Mouse (Mus musculus) heart, adult 2 months (tissue): ENCODE measurements around the gene Adgrv1. TPM values are rescaled to one million over a fixed set of nuclear protein-coding genes. Genes with fewer than 3 reads are reported as not detected.

Experiments used
- DNase-seq, 2 experiments: peaks; one replicate each; pipeline ENCODE4 v3.0.0; 2021
- H3K27ac ChIP-seq: fragments of 200-600 bp; 2 replicates; pipeline ENCODE4 v1.8.1; 2022
- H3K27me3 ChIP-seq: fragments of 200-500 bp; 2 replicates; pipeline ENCODE4 v1.6.1; 2012; ENCODE audit warnings: mild to moderate bottlenecking, low read length, inconsistent platforms, mixed read lengths; ENCODE audit not compliant: control insufficient read depth, insufficient read depth
- H3K36me3 ChIP-seq: fragments of 200-500 bp; 2 replicates; pipeline ENCODE4 v1.6.1; 2012; ENCODE audit warnings: low read length, inconsistent platforms; ENCODE audit not compliant: control insufficient read depth, insufficient read depth
- H3K4me1 ChIP-seq: fragments of 200-500 bp; 2 replicates; pipeline ENCODE4 v1.6.1; 2011; ENCODE audit warnings: low read length; ENCODE audit not compliant: control insufficient read depth, insufficient read depth
- H3K4me3 ChIP-seq: fragments of 200-600 bp; 2 replicates; pipeline ENCODE4 v1.8.1; 2022
- H3K79me2 ChIP-seq: fragments of 200-500 bp; replicated peaks from 2 replicates; pipeline ENCODE4 v1.6.1; 2012; ENCODE audit warnings: mild to moderate bottlenecking, inconsistent platforms, low read length, moderate library complexity, mixed read lengths; ENCODE audit not compliant: control insufficient read depth, insufficient read depth
- H3K9ac ChIP-seq: fragments of 200-500 bp; 2 replicates; pipeline ENCODE4 v1.6.1; 2012; ENCODE audit warnings: low read depth, mild to moderate bottlenecking, control low read depth, inconsistent platforms, low read length, mixed read lengths
- CTCF ChIP-seq: fragments of 200-600 bp; IDR thresholded peaks from 2 replicates; pipeline ENCODE4 v1.8.1; 2022; ENCODE audit warnings: antibody characterized with exemption, mild to moderate bottlenecking, moderate library complexity
- EP300 ChIP-seq: fragments of 200-500 bp; IDR thresholded peaks from 2 replicates; pipeline ENCODE4 v1.6.1; 2011; ENCODE audit warnings: low read depth, low read length, control low read depth; ENCODE audit not compliant: insufficient read depth
- POLR2A ChIP-seq: fragments of 200-500 bp; IDR thresholded peaks from 2 replicates; pipeline ENCODE4 v1.6.1; 2011; ENCODE audit warnings: mild to moderate bottlenecking, low read depth, low read length, control low read depth; ENCODE audit not compliant: insufficient read depth
- WGBS: fragments of 180-500 bp; shearing (Covaris S2); methylation state at CpG from one replicate; pipeline ENCODE4 v1.1.7; 2018; 5-methylcytosine and 5-hydroxymethylcytosine counted together
- intact Hi-C: fragments of 180-260 bp; cut with DNase I; formaldehyde crosslinking; loops from one replicate; pipeline ENCODE4 v1.15.1; 2025
- polyA plus RNA-seq: library from polyadenylated mRNA; depleted of rRNA; stranded (reverse); fragments of >200 nt; gene quantifications from 2 replicates; pipeline ENCODE4 v1.2.3, GENCODE M21; 2012
- total RNA-seq, 2 experiments: library from RNA; stranded (reverse); gene quantifications; 2 replicates each; pipeline ENCODE4 v1.2.3; 2021

Adgrv1 gene
- total and polyA plus RNA-seq, 3 experiments, result 0.18 to 0.30 TPM; not detected in 1

DNA sequence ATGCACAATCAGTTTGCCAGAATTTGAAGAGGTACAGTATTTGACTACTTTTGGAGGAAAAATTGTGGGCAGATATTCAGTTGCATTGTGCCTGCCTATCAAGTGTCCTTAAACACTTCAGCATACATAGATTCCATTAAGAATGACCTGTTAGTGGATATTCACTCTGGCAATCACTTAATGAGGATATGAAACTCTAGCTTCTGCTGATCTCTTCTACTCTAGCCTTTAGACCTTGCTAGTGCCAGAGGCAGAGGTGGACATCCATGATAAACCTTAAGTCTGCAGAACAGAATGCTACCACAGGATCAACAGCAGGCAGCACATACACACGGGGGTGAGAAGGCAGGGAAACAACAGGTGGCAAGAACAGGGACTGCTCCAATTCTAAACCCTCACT is 488.5 kb downstream of the Adgrv1 start:
- Histone ChIP-seq H3K79me2 (no peaks in the 10 kb centered on the region), H3K4me1 (no peaks in the 10 kb centered on the region; the same call in 1 of the 2 replicates), H3K36me3 (no peaks in the 10 kb centered on the region), H3K27me3 (no peaks in the 10 kb centered on the region), H3K4me3 (no peak overlapping the region), H3K27ac (no peak overlapping the region), H3K9ac (no peak overlapping the region)
- intact Hi-C loops, result no loop called here
- no peak for DNase-seq
- TF ChIP-seq CTCF (no peak), POLR2A (no peak), EP300 (no peak)
- 70% methylated on average over 1 of the region's 1 CpGs for WGBS

DNA sequence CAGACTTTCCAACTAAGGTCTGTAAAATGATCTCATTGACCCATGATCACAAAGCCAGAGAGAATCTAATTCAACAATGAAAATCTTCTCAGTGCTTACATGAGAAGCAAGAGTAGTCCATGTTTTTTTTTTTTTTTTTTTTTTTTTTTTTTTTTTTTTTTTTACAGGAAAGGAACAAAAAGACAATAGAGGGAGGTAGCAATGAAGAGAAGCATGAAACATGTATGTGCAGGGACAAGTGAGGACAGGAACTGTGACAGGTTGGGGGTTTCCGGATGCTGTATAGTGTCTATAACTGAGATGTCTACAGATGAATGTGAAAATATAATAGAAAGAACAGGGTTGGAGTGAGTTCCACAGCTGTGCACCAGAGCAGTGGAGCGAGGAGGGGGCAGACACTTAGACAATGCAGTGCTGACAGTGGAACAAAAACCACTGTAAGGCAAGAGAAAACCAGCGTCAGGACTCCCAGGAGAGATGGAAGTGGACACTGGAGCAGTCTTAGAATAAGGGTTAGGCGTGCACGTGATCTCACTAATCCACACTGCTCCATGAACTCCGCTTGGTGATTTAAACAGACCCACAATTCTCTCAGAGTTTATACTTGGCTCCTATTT is 490.6 kb downstream of the Adgrv1 start:
- Histone ChIP-seq H3K4me3 (no peak overlapping the region), H3K36me3 (no peaks in the 10 kb centered on the region), H3K9ac (no peak overlapping the region), H3K27me3 (no peaks in the 10 kb centered on the region), H3K79me2 (no peaks in the 10 kb centered on the region), H3K4me1 (no peaks in the 10 kb centered on the region; the same call in none of the 2 replicates), H3K27ac (no peak overlapping the region)
- intact Hi-C loops, result no loop called here
- TF ChIP-seq POLR2A (no peak), CTCF (no peak), EP300 (no peak)
- DNase-seq, result no peak
- WGBS, result 86% methylated on average over 6 of the region's 6 CpGs

DNA sequence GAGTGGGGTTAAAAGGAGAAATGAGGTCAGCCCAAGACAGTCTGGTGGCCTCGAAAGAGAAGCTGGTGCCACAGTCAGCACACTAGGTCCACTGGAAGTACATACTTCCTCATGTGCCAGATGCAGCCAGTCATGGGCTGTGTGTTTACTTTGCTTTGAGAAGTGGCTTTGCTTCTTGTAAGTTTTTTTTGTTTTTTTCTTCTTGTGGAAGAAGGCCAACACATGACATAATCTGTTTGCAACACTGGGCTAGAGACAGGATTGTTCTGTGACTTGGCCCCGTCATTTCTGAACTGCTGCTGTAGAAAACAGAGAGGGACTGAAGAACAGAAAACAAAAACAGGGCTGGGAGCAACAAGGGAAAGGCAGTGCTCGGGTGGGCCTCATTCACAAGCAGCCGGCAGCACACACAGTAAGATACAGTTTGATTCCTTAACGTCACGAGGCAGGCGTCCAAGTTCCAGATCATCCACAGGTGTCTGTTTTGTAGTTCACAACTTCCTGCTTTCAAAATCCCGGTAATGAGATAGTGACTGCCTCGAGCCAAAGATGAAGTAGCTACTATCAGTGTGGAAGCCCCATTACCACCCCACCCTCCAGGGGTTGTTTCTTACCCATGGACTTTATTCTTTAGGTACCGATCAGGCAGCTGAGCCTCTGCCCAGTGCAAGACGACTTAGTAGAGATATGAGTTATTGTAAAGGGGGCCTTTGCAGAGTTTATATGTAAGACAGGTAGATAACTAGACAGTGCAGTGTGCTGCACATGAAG is 496.1 kb downstream of the Adgrv1 start:
- H3K36me3 ChIP-seq, result peaks cover 3% of the 10 kb centered on the region
- intact Hi-C loops, result loop anchor here (5.0 to 10.0 kb wide), 2 partner anchors 172 to 195 kb away; no protein-coding TSS in a partner anchor
- H3K4me1 ChIP-seq, result peaks cover 10% of the 10 kb centered on the region
- WGBS, result 15% methylated on average over 11 of the region's 11 CpGs
- TF ChIP-seq CTCF, result no peak
- TF ChIP-seq POLR2A, result 0 out of 2 replicates have a peak, but pooled peaks have one; percentile 18
- no peak overlapping the region for H3K4me3 ChIP-seq
- H3K27ac ChIP-seq, result peak overlapping the region; percentile 58
- DNase-seq, result peak; percentile 66 to 70
- H3K9ac ChIP-seq, result peak overlapping the region; percentile 40; the same call in 1 of the 2 replicates
- H3K27me3 ChIP-seq, result no peaks in the 10 kb centered on the region
- H3K79me2 ChIP-seq, result no peaks in the 10 kb centered on the region

DNA sequence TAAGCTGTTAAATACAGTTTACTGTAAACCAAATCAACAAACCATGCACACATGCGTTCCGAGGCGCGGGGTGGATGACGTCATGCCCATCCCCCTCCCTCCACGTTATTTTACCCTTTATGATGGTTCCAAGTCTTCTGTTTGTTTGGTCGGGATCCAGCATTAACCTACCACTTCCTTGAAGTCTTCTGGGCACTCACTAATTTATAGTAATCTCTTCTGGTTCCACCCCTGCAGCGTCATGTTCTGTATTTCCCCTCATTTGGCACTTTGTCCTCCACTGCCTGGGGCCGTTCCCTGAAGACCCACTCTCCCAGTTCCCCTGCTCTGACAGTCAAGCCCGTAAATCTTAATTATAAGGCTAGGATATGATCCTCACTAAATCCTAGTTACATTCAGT is 497.0 kb downstream of the Adgrv1 start:
- WGBS, result 70% methylated on average over 10 of the region's 10 CpGs
- Histone ChIP-seq H3K4me3 (no peak overlapping the region), H3K9ac (no peak overlapping the region), H3K4me1 (peaks cover 15% of the 10 kb centered on the region), H3K36me3 (peaks cover 3% of the 10 kb centered on the region), H3K27me3 (no peaks in the 10 kb centered on the region), H3K27ac (peak overlapping the region; percentile 58), H3K79me2 (no peaks in the 10 kb centered on the region)
- TF ChIP-seq EP300 (no peak), POLR2A (no peak), CTCF (no peak)
- DNase-seq, result no peak
- intact Hi-C loops, result loop anchor here (5.0 to 10.0 kb wide), 2 partner anchors 171 to 194 kb away; no protein-coding TSS in a partner anchor

DNA sequence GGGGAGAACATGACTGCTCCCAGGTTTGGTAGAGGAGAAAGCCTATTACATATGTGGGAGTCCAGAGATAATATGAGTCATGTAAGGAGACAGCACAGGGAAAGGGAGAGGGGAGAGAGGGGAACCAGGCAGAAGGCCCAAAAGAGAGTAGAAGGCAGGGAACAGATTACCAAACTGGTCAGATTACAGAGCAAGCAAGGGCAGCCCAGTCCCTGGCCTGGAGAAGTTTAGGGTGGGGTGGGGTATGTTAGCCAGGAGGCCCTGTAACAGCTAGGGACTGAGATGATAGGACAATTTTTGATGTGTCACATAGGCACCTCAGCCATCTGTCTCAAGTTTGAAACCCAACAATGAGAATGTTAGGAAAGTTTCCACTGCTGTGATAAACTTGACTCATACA is 498.5 kb downstream of the Adgrv1 start:
- Histone ChIP-seq H3K4me3 (no peak overlapping the region), H3K27me3 (no peaks in the 10 kb centered on the region), H3K9ac (no peak overlapping the region), H3K27ac (no peak overlapping the region; the same call in 1 of the 2 replicates), H3K79me2 (no peaks in the 10 kb centered on the region), H3K36me3 (peaks cover 3% of the 10 kb centered on the region), H3K4me1 (peaks cover 15% of the 10 kb centered on the region)
- intact Hi-C loops, result loop anchor here (5.0 to 10.0 kb wide), 2 partner anchors 37 to 170 kb away; no protein-coding TSS in a partner anchor
- peak in 1 of 2 experiments; percentile 33 for DNase-seq
- no peak for TF ChIP-seq CTCF
- TF ChIP-seq EP300, result no peak
- TF ChIP-seq POLR2A, result no peak

DNA sequence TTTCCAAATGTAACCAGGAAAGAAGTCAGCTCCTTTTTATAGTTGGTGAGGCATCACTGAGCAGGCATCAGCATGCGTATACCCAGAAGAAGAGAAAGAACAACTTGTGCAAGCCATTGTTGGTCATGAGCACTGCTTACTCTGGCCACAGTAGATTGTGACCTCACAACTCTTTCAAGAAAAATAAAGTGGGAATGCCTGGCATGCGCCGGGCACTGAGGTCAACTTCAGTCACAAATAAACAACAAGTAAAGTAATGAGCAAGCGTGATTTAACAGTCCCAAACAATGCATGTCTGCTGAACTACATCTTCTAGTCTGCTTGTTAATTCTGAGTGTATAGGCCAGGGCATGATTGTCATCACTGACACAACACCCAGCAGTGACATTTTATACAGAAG is 499.6 kb downstream of the Adgrv1 start:
- H3K36me3 ChIP-seq, result peaks cover 3% of the 10 kb centered on the region
- TF ChIP-seq CTCF (no peak), POLR2A (no peak), EP300 (no peak)
- peaks cover 15% of the 10 kb centered on the region for H3K4me1 ChIP-seq
- H3K9ac ChIP-seq, result no peak overlapping the region
- H3K4me3 ChIP-seq, result no peak overlapping the region
- no peaks in the 10 kb centered on the region for H3K27me3 ChIP-seq
- intact Hi-C loops, result loop anchor here (2.0 to 10.0 kb wide), 3 partner anchors 36 to 251 kb away; partner anchors contain the start of gene Arrdc3
- WGBS, result 69% methylated on average over 4 of the region's 4 CpGs
- H3K79me2 ChIP-seq, result no peaks in the 10 kb centered on the region
- peak in 1 of 2 experiments; percentile 27 for DNase-seq
- H3K27ac ChIP-seq, result peak overlapping the region; percentile 29
